Mouse (Mus musculus) lung, adult 2 months (tissue): ENCODE results near the gene Rps18.

Experiments
- CTCF ChIP-seq: fragments of 200-500 bp; IDR thresholded peaks from 2 replicates; pipeline ENCODE4 v1.5.1; 2011; ENCODE audit warnings: mild to moderate bottlenecking, low read length, control low read depth; ENCODE audit not compliant: insufficient read depth
- POLR2A ChIP-seq: fragments of 200-500 bp; IDR thresholded peaks from 2 replicates; pipeline ENCODE4 v1.6.1; 2011; ENCODE audit warnings: low read depth, mild to moderate bottlenecking, control low read depth, low read length, borderline replicate concordance; ENCODE audit errors: extremely low read depth

DNA sequence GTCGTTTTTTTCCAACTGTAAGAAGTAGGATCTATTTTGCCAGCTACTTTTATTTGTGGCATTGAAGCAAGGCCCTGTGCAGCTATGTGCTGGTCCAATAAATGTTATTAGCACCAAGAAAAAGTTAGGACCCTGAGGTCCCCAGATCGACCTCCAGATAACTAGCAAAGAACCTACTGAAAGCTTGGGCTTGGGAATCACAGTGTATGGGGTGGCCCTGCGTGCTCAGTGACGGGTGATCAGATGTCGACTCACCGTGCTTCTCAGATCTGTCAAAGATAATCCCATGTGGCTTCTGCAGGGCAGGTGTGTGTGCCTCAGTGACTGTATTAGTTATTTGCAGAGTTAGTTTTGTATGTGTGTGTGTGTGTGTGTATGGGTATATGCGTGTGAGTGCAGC is 34.4 kb downstream of the Rps18 start:
- TF ChIP-seq CTCF (no peak), POLR2A (no peak)
